Mouse (Mus musculus): ENCODE measurements around the gene Rnf214. TPM values are rescaled to one million over a fixed set of nuclear protein-coding genes. Genes with fewer than 3 reads are reported as not detected.

Gene Rnf214
- polyA plus RNA-seq, 1 experiment from 2014 or later = 81.9 TPM

DNA sequence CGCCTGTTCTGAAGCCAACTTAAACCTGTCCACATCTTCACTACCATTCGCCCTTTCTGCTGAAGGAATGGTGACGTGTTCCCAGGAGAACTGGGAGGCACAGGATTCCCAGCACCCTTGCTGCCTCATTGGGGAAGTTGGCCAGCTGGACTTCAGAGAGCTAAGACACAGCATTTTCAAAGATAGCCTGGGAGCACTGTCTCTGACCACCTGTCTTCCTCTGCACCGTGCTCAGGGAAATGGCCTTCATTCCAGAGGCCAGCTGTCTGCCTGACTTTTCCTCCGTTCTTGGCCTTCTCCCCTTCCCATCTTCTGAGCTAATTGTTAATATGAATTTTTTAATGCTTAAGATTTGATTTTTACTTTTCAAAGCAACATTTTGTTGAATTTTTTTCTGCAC is 22.6 kb upstream of the Rnf214 start:
- WGBS = 87% methylated on average over 5 of the region's 5 CpGs
- Histone ChIP-seq H3K4me2 (replicated peaks) (no peak overlapping the region), H3K27ac (no peak overlapping the region), H3K36me3 (peaks cover 66% of the 10 kb centered on the region), H3K4me3 (no peak overlapping the region), H3K9me3 (no peaks in the 10 kb centered on the region), H3K4me1 (no peaks in the 10 kb centered on the region), H3K27me3 (replicated peaks) (no peaks in the 10 kb centered on the region), H3K9ac (no peak overlapping the region)
- ATAC-seq (ENCODE audit: low FRiP score, low read depth) = no peak

GRCm38 (mm10) chr9:45919895-45920294 is 13.2 kb upstream of the Rnf214 start:
- Histone ChIP-seq H3K9me3 (no peaks in the 10 kb centered on the region), H3K27me3 (replicated peaks) (no peaks in the 10 kb centered on the region), H3K4me1 (no peaks in the 10 kb centered on the region), H3K4me2 (replicated peaks) (no peak overlapping the region), H3K27ac (no peak overlapping the region), H3K36me3 (peaks cover 73% of the 10 kb centered on the region), H3K4me3 (no peak overlapping the region), H3K9ac (no peak overlapping the region)
- ATAC-seq (ENCODE audit: low FRiP score, low read depth) = no peak
- 88% methylated on average over 1 of the region's 1 CpGs for WGBS

- Histone ChIP-seq H3K9me3 (no peaks in the 10 kb centered on the region), H3K4me2 (replicated peaks) (no peak overlapping the region), H3K36me3 (peaks cover 79% of the 10 kb centered on the region), H3K27ac (no peak overlapping the region), H3K9ac (no peak overlapping the region), H3K27me3 (replicated peaks) (no peaks in the 10 kb centered on the region), H3K4me1 (no peaks in the 10 kb centered on the region), H3K4me3 (no peak overlapping the region)
- 88% methylated on average over 5 of the region's 5 CpGs for WGBS
- no peak for ATAC-seq (ENCODE audit: low FRiP score, low read depth)
Measured at GRCm38 (mm10) chr9:45917041-45917934, 10.6 kb upstream of the Rnf214 start.

- Histone ChIP-seq H3K27me3 (replicated peaks) (no peaks in the 10 kb centered on the region), H3K9me3 (no peaks in the 10 kb centered on the region), H3K27ac (no peak overlapping the region), H3K4me2 (replicated peaks) (no peak overlapping the region), H3K4me3 (no peak overlapping the region), H3K36me3 (peaks cover 80% of the 10 kb centered on the region), H3K9ac (no peak overlapping the region), H3K4me1 (no peaks in the 10 kb centered on the region)
- WGBS = 90% methylated on average over 2 of the region's 2 CpGs
- no peak for ATAC-seq (ENCODE audit: low FRiP score, low read depth)
Measured at GRCm38 (mm10) chr9:45915659-45916058, 8.9 kb upstream of the Rnf214 start.

- ATAC-seq (ENCODE audit: low FRiP score, low read depth) = no peak
- H3K9ac ChIP-seq = no peak overlapping the region
- H3K4me3 ChIP-seq = no peak overlapping the region
- peaks cover 9% of the 10 kb centered on the region for H3K4me1 ChIP-seq
- H3K27ac ChIP-seq = no peak overlapping the region
- no peaks in the 10 kb centered on the region for H3K9me3 ChIP-seq
- H3K4me2 ChIP-seq (replicated peaks) = no peak overlapping the region
- H3K27me3 ChIP-seq (replicated peaks) = no peaks in the 10 kb centered on the region
- peaks cover 75% of the 10 kb centered on the region for H3K36me3 ChIP-seq
- WGBS = 87% methylated on average over 1 of the region's 1 CpGs
Measured at GRCm38 (mm10) chr9:45911673-45912072, 5.0 kb upstream of the Rnf214 start.

DNA sequence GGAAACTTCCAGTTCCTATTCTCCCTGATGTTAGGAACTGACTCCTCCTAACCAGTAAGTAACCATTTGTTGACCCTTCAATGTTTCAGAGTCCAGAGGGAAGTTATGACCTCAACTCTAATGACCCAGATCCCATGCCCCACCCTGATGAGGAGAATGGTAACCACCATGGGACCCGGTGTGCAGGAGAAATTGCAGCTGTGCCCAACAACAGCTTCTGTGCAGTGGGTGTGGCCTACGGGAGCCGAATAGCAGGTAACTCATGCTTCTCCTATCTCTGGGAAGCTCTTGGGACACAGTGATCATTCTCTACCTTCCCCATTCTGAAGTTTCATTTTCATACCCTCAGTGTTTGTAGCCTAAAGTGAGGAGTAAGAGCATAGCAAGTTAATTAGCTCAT is 4.3 kb upstream of the Rnf214 start:
- Histone ChIP-seq H3K9me3 (no peaks in the 10 kb centered on the region), H3K4me2 (replicated peaks) (no peak overlapping the region), H3K36me3 (peaks cover 68% of the 10 kb centered on the region), H3K27me3 (replicated peaks) (no peaks in the 10 kb centered on the region), H3K4me3 (no peak overlapping the region), H3K4me1 (peaks cover 9% of the 10 kb centered on the region), H3K9ac (no peak overlapping the region), H3K27ac (no peak overlapping the region)
- WGBS = 93% methylated on average over 3 of the region's 3 CpGs
- ATAC-seq (ENCODE audit: low FRiP score, low read depth) = no peak

- peak overlapping the region; percentile 96 for H3K9ac ChIP-seq
- no peaks in the 10 kb centered on the region for H3K9me3 ChIP-seq
- no peaks in the 10 kb centered on the region for H3K27me3 ChIP-seq (replicated peaks)
- under 1% methylated on average over 19 of the region's 19 CpGs for WGBS
- 0 out of 2 replicates have a peak overlapping the region, but pooled peaks have one; percentile 86 for H3K27ac ChIP-seq
- H3K4me3 ChIP-seq = peak overlapping the region; percentile 96
- peak overlapping the region; percentile 86 for H3K4me2 ChIP-seq (replicated peaks)
- peak; percentile 46; the same call in 1 of the 2 replicates for ATAC-seq (ENCODE audit: low FRiP score, low read depth)
- peaks cover 23% of the 10 kb centered on the region for H3K4me1 ChIP-seq
- H3K36me3 ChIP-seq = peaks cover 44% of the 10 kb centered on the region
Measured at GRCm38 (mm10) chr9:45907078-45907428, 342 bp upstream of the Rnf214 start.

DNA sequence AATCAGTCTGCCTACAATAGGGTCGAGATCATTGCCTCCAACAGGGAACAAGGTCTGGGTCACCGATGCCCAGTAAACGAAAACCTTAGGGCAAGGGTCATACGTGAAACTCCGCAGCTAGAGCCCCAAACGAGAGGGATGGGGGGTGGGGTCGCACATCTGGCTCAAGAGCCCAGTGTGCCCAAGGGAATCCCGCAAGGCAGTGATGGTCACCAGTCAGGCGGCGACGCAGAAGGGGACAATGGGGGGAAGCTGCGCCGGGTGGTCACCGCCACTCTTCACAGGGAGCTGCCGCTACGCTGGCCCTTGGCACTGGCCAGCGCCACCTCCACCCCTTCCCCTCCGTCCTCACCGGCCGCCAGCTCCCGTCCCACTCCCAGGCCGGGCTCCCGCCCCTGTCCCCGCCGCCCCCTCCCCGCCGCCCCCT is 887 bp downstream of the Rnf214 start:
- Histone ChIP-seq H3K4me2 (replicated peaks) (peak overlapping the region; percentile 86), H3K4me1 (peaks cover 23% of the 10 kb centered on the region), H3K36me3 (peaks cover 38% of the 10 kb centered on the region), H3K27me3 (replicated peaks) (no peaks in the 10 kb centered on the region), H3K9me3 (no peaks in the 10 kb centered on the region), H3K27ac (peak overlapping the region; percentile 86), H3K4me3 (peak overlapping the region; percentile 96), H3K9ac (peak overlapping the region; percentile 96)
- ATAC-seq (ENCODE audit: low FRiP score, low read depth) = peak; percentile 54
- under 1% methylated on average over 22 of the region's 27 CpGs for WGBS

GRCm38 (mm10) chr9:45905196-45905595 is 1.5 kb downstream of the Rnf214 start:
- peaks cover 32% of the 10 kb centered on the region for H3K36me3 ChIP-seq
- WGBS = 55% methylated on average over 4 of the region's 4 CpGs

GRCm38 (mm10) chr9:45893681-45894080 is 13.0 kb downstream of the Rnf214 start:
- H3K36me3 ChIP-seq = peaks cover 83% of the 10 kb centered on the region
- no peak for ATAC-seq (ENCODE audit: low FRiP score, low read depth)

More at GRCm38 (mm10) chr9:45905196-45905595, 1.5 kb downstream of the Rnf214 start:
- Histone ChIP-seq H3K4me1 (peaks cover 23% of the 10 kb centered on the region), H3K27ac (no peak overlapping the region), H3K4me3 (peak overlapping the region; percentile 96), H3K9ac (peak overlapping the region; percentile 96; the same call in 1 of the 2 replicates), H3K4me2 (replicated peaks) (peak overlapping the region; percentile 86), H3K9me3 (no peaks in the 10 kb centered on the region), H3K27me3 (replicated peaks) (no peaks in the 10 kb centered on the region)
- ATAC-seq (ENCODE audit: low FRiP score, low read depth) = no peak

GRCm38 (mm10) chr9:45877928-45878327 is 28.8 kb downstream of the Rnf214 start:
- 88% methylated on average over 2 of the region's 2 CpGs for WGBS
- no peak for ATAC-seq (ENCODE audit: low FRiP score, low read depth)
- H3K4me2 ChIP-seq (replicated peaks) = no peak overlapping the region
- H3K36me3 ChIP-seq = peaks cover 52% of the 10 kb centered on the region
- H3K4me1 ChIP-seq = no peaks in the 10 kb centered on the region
- H3K27me3 ChIP-seq (replicated peaks) = no peaks in the 10 kb centered on the region
- no peak overlapping the region for H3K4me3 ChIP-seq
- H3K27ac ChIP-seq = no peak overlapping the region
- H3K9ac ChIP-seq = no peak overlapping the region
- H3K9me3 ChIP-seq = no peaks in the 10 kb centered on the region

More at GRCm38 (mm10) chr9:45893681-45894080, 13.0 kb downstream of the Rnf214 start:
- Histone ChIP-seq H3K4me2 (replicated peaks) (no peak overlapping the region), H3K27me3 (replicated peaks) (no peaks in the 10 kb centered on the region), H3K4me3 (no peak overlapping the region), H3K27ac (no peak overlapping the region), H3K4me1 (no peaks in the 10 kb centered on the region), H3K9me3 (no peaks in the 10 kb centered on the region), H3K9ac (no peak overlapping the region)

GRCm38 (mm10) chr9:45870265-45870664 is 36.4 kb downstream of the Rnf214 start:
- Histone ChIP-seq H3K4me2 (replicated peaks) (no peak overlapping the region), H3K4me1 (no peaks in the 10 kb centered on the region), H3K9ac (no peak overlapping the region), H3K27ac (no peak overlapping the region), H3K9me3 (no peaks in the 10 kb centered on the region), H3K4me3 (no peak overlapping the region), H3K36me3 (peaks cover 81% of the 10 kb centered on the region), H3K27me3 (replicated peaks) (no peaks in the 10 kb centered on the region)
- WGBS = 94% methylated on average over 3 of the region's 3 CpGs
- ATAC-seq (ENCODE audit: low FRiP score, low read depth) = no peak

- Histone ChIP-seq H3K4me2 (replicated peaks) (no peak overlapping the region), H3K27me3 (replicated peaks) (no peaks in the 10 kb centered on the region), H3K9ac (no peak overlapping the region), H3K27ac (no peak overlapping the region), H3K36me3 (peaks cover 81% of the 10 kb centered on the region), H3K4me3 (no peak overlapping the region), H3K9me3 (no peaks in the 10 kb centered on the region), H3K4me1 (no peaks in the 10 kb centered on the region)
- ATAC-seq (ENCODE audit: low FRiP score, low read depth) = no peak
- WGBS = 94% methylated on average over 3 of the region's 3 CpGs
Measured at GRCm38 (mm10) chr9:45869181-45869580, 37.5 kb downstream of the Rnf214 start.
